In genomic region chr19:7138327-7138726, GRCm38 (mm10) we compare ENCODE assay signal across 14 mouse cellular contexts. TPM values are rescaled to one million over a fixed set of nuclear protein-coding genes. Genes with fewer than 3 reads are reported as not detected.
DNase-seq lines count a peak whose midpoint lies in the region; ATAC-seq lines count a peak whose summit lies in the region.
"Had no signal": no experiment of that assay in that cellular context is flagged by ENCODE, and none has a peak within 500 bp of the region (broad histone marks: within the 10 kb centered on the region; RNA-seq: fewer than 3 reads in every experiment).

No protein-coding gene starts in this region.

- H3K9me3 ChIP-seq in heart, embryonic 13.5 days = no peaks in the 10 kb centered on the region
- H3K9me3 ChIP-seq in limb, embryonic 11.5 days (ENCODE audit: control insufficient read depth, low read length) = no peaks in the 10 kb centered on the region

- H3K36me3 ChIP-seq in heart, embryonic 13.5 days = no peaks in the 10 kb centered on the region
- no peaks in the 10 kb centered on the region for H3K36me3 ChIP-seq in limb, embryonic 11.5 days (ENCODE audit: control insufficient read depth, insufficient read depth, low read length)

- no peak overlapping the region for H3K4me2 ChIP-seq in heart, embryonic 13.5 days
- peak overlapping the region; percentile 30; the same call in 1 of the 2 replicates for H3K4me2 ChIP-seq in limb, embryonic 11.5 days (ENCODE audit: low read depth, severe bottlenecking)
- H3K4me2 ChIP-seq: lung, embryonic 14.5 days had no signal

- intact Hi-C loops in heart, postnatal 25 days (cut with DNase I) = no loop called here

- H3K27me3 ChIP-seq in heart, embryonic 13.5 days (replicated peaks) = peaks cover 42% of the 10 kb centered on the region
- peaks cover 13% of the 10 kb centered on the region for H3K27me3 ChIP-seq in limb, embryonic 11.5 days (ENCODE audit: control insufficient read depth, insufficient read depth, low read length)

- H3K27ac ChIP-seq in heart, embryonic 13.5 days (replicated peaks) = no peak overlapping the region
- H3K27ac ChIP-seq in limb, embryonic 11.5 days (replicated peaks; ENCODE audit: low read depth, low read length) = peak overlapping the region; percentile 69

- H3K9ac ChIP-seq in heart, embryonic 13.5 days = peak overlapping the region; percentile 38; the same call in 1 of the 2 replicates
- H3K9ac ChIP-seq in limb, embryonic 11.5 days (ENCODE audit: low read length) = no peak overlapping the region
- H3K9ac ChIP-seq: lung, embryonic 14.5 days had no signal

- ATAC-seq in heart, embryonic 13.5 days (ENCODE audit: extremely low read depth, insufficient number of reproducible peaks, low FRiP score, low TSS enrichment) = no peak
- no peak for ATAC-seq in limb, embryonic 11.5 days (ENCODE audit: insufficient number of reproducible peaks, low FRiP score, low TSS enrichment, low read depth)

- WGBS in heart, embryonic 13.5 days = 67% methylated on average over 14 of the region's 14 CpGs
- WGBS in limb, embryonic 11.5 days = 11% methylated on average over 14 of the region's 14 CpGs

- DNase-seq in heart, postnatal 25 days (ENCODE audit: low spot score) = no peak
- DNase-seq in thymus, postnatal 14 days = peak; percentile 35
- DNase-seq in thymus, postnatal 25 days = no peak
- DNase-seq in limb, embryonic 11.5 days (ENCODE audit: low spot score) = peak; percentile 63
- no peak for DNase-seq in right cerebral cortex, postnatal 10 days (ENCODE audit: low spot score in 2 of 2)
- no peak for DNase-seq in cerebellum, postnatal 14 days
- DNase-seq: adrenal gland, adult 8-10 months; B cell, adult 2 months; cerebellum, postnatal 25 days; kidney, adult 11 months; layer of hippocampus, postnatal 36 days; lung, embryonic 14.5 days had no signal

- no peak overlapping the region for H3K4me3 ChIP-seq in heart, embryonic 13.5 days
- no peak overlapping the region for H3K4me3 ChIP-seq in limb, embryonic 11.5 days (ENCODE audit: low read depth, low read length)

- H3K4me1 ChIP-seq in heart, embryonic 13.5 days = peaks cover 90% of the 10 kb centered on the region
- H3K4me1 ChIP-seq in limb, embryonic 11.5 days (ENCODE audit: control insufficient read depth, insufficient read depth, low read length) = peaks cover 70% of the 10 kb centered on the region

RNA-seq across cellular contexts. Expression of gene Flrt1, which starts 32.8 kb away (rescaled TPM):
- 1.1 and 1.4 TPM in 2 replicates for polyA plus RNA-seq in heart, embryonic 13.5 days (2015; fragmentation: Nextera tagmentation; extraction: Ambion mirVana)
- 1 to 10 TPM; 1.1 to 1.4 TPM for total RNA-seq in heart, postnatal 25 days (2021)
- polyA plus RNA-seq in limb, embryonic 11.5 days (2014; fragmentation: Nextera tagmentation; extraction: Ambion mirVana) = 3.0 and 3.9 TPM in 2 replicates
- total RNA-seq: megakaryocyte, adult 5-6 weeks had no signal

Comparison
In these comparisons a context has a peak if more than half of its experiments do, and no peak if none do; other contexts are left out.
1. DNase-seq: peak in thymus, postnatal 14 days (single experiment) and limb, embryonic 11.5 days (single experiment); none in heart, postnatal 25 days (single experiment), thymus, postnatal 25 days (single experiment), right cerebral cortex, postnatal 10 days (0 of 2) and cerebellum, postnatal 14 days (0 of 2).